Mouse (Mus musculus) embryonic facial prominence, embryonic 10.5 days (tissue): Measurements from ENCODE around the gene Cilp2. TPM values are rescaled to one million over a fixed set of nuclear protein-coding genes. Genes with fewer than 3 reads are reported as not detected.

Experiments used
- DNase-seq: peaks from one replicate; pipeline ENCODE4 v3.0.0-alpha.2; 2017; ENCODE audit warnings: low spot score
- H3K27ac ChIP-seq: fragments of 300-500 bp; sonication (generic); replicated peaks from 2 replicates; pipeline ENCODE4 v1.5.1; 2016; ENCODE audit warnings: mild to moderate bottlenecking
- H3K27me3 ChIP-seq: fragments of 300-500 bp; sonication (generic); replicated peaks from 2 replicates; pipeline ENCODE4 v1.6.1; 2016; ENCODE audit warnings: low read depth, mild to moderate bottlenecking; ENCODE audit not compliant: poor library complexity, severe bottlenecking
- H3K36me3 ChIP-seq: fragments of 300-500 bp; sonication (generic); replicated peaks from 2 replicates; pipeline ENCODE4 v1.6.1; 2016; ENCODE audit warnings: mild to moderate bottlenecking, moderate library complexity
- H3K4me1 ChIP-seq: fragments of 300-500 bp; sonication (generic); 2 replicates; pipeline ENCODE4 v1.6.1; 2016
- H3K4me3 ChIP-seq: fragments of 300-500 bp; sonication (generic); 2 replicates; pipeline ENCODE4 v1.5.1; 2016; ENCODE audit warnings: mild to moderate bottlenecking, moderate library complexity
- H3K9me3 ChIP-seq: fragments of 300-500 bp; sonication (generic); 2 replicates; pipeline ENCODE4 v1.6.1; 2016; ENCODE audit warnings: mild to moderate bottlenecking
- WGBS: fragments of 180-500 bp; shearing (Covaris S2); methylation state at CpG from one replicate; pipeline ENCODE4 v1.1.7; 2016; 5-methylcytosine and 5-hydroxymethylcytosine counted together
- polyA plus RNA-seq: library from polyadenylated mRNA; unstranded; fragments of >200 nt; fragmentation: Nextera tagmentation; extraction: Ambion mirVana; gene quantifications from 2 replicates; pipeline ENCODE4 v1.2.1, GENCODE M21; 2016

Cilp2 gene
- polyA plus RNA-seq, 1 experiment from 2014 or later, result 0.54 TPM

GRCm38 (mm10) chr8:69914526-69914925 lies 27.0 kb upstream of the Cilp2 start:
- no peaks in the 10 kb centered on the region for H3K9me3 ChIP-seq
- H3K36me3 ChIP-seq, result peaks cover 86% of the 10 kb centered on the region
- H3K4me1 ChIP-seq, result peaks cover under 1% of the 10 kb centered on the region; the same call in 1 of the 2 replicates
- no peaks in the 10 kb centered on the region for H3K27me3 ChIP-seq
- DNase-seq, result no peak
- H3K27ac ChIP-seq, result no peak overlapping the region
- 87% methylated on average over 4 of the region's 4 CpGs for WGBS
- H3K4me3 ChIP-seq, result no peak overlapping the region

- Histone ChIP-seq H3K9me3 (no peaks in the 10 kb centered on the region), H3K36me3 (peaks cover 100% of the 10 kb centered on the region), H3K27me3 (no peaks in the 10 kb centered on the region), H3K27ac (no peak overlapping the region), H3K4me3 (no peak overlapping the region), H3K4me1 (no peaks in the 10 kb centered on the region)
- no peak for DNase-seq
- WGBS, result 89% methylated on average over 12 of the region's 12 CpGs
Measured at GRCm38 (mm10) chr8:69912478-69913074, 25.1 kb upstream of the Cilp2 start.

- 92% methylated on average over 13 of the region's 13 CpGs for WGBS
- DNase-seq, result no peak
- peaks cover 100% of the 10 kb centered on the region for H3K36me3 ChIP-seq
- H3K27me3 ChIP-seq, result no peaks in the 10 kb centered on the region
- no peak overlapping the region for H3K27ac ChIP-seq
- H3K4me3 ChIP-seq, result no peak overlapping the region
- H3K4me1 ChIP-seq, result no peaks in the 10 kb centered on the region
- H3K9me3 ChIP-seq, result no peaks in the 10 kb centered on the region
Measured at GRCm38 (mm10) chr8:69911917-69912316, 24.4 kb upstream of the Cilp2 start.

GRCm38 (mm10) chr8:69907106-69907505 lies 19.6 kb upstream of the Cilp2 start:
- peaks cover 52% of the 10 kb centered on the region for H3K36me3 ChIP-seq
- no peak overlapping the region for H3K27ac ChIP-seq
- DNase-seq, result no peak
- H3K27me3 ChIP-seq, result no peaks in the 10 kb centered on the region
- H3K4me1 ChIP-seq, result peaks cover 23% of the 10 kb centered on the region
- WGBS, result 87% methylated on average over 2 of the region's 2 CpGs
- H3K9me3 ChIP-seq, result no peaks in the 10 kb centered on the region
- no peak overlapping the region for H3K4me3 ChIP-seq

GRCm38 (mm10) chr8:69906260-69906659 lies 18.8 kb upstream of the Cilp2 start:
- 90% methylated on average over 2 of the region's 2 CpGs for WGBS
- H3K4me3 ChIP-seq, result no peak overlapping the region
- no peak overlapping the region for H3K27ac ChIP-seq
- H3K27me3 ChIP-seq, result no peaks in the 10 kb centered on the region
- H3K4me1 ChIP-seq, result peaks cover 29% of the 10 kb centered on the region
- DNase-seq, result no peak
- H3K36me3 ChIP-seq, result peaks cover 43% of the 10 kb centered on the region
- H3K9me3 ChIP-seq, result no peaks in the 10 kb centered on the region

- H3K4me1 ChIP-seq, result peaks cover 40% of the 10 kb centered on the region
- peak overlapping the region; percentile 19; the same call in 1 of the 2 replicates for H3K27ac ChIP-seq
- H3K36me3 ChIP-seq, result peaks cover 29% of the 10 kb centered on the region
- H3K9me3 ChIP-seq, result no peaks in the 10 kb centered on the region
- peak overlapping the region; percentile 72 for H3K4me3 ChIP-seq
- no peak for DNase-seq
- no peaks in the 10 kb centered on the region for H3K27me3 ChIP-seq
- 81% methylated on average over 8 of the region's 8 CpGs for WGBS
Measured at GRCm38 (mm10) chr8:69904096-69904495, 16.6 kb upstream of the Cilp2 start.

- peak; percentile 100 for DNase-seq
- no peaks in the 10 kb centered on the region for H3K9me3 ChIP-seq
- peaks cover 29% of the 10 kb centered on the region for H3K36me3 ChIP-seq
- H3K27ac ChIP-seq, result peak overlapping the region; percentile 96
- H3K4me1 ChIP-seq, result peaks cover 42% of the 10 kb centered on the region
- H3K4me3 ChIP-seq, result peak overlapping the region; percentile 72
- under 1% methylated on average over 45 of the region's 45 CpGs for WGBS
- no peaks in the 10 kb centered on the region for H3K27me3 ChIP-seq
Measured at GRCm38 (mm10) chr8:69903063-69903542, 15.6 kb upstream of the Cilp2 start.

GRCm38 (mm10) chr8:69902163-69903062 lies 14.9 kb upstream of the Cilp2 start, which contains the start of the genes Tssk6, Ndufa13 and Yjefn3:
Tssk6 (plus strand) TSS chr8:69902184.
Ndufa13 (minus strand) TSS chr8:69902558.
Yjefn3 (minus strand) TSS chr8:69902712.
- WGBS, result 6% methylated on average over 89 of the region's 89 CpGs
- Histone ChIP-seq H3K4me1 (peaks cover 48% of the 10 kb centered on the region), H3K9me3 (no peaks in the 10 kb centered on the region), H3K27ac (peak within 1 kb of the TSS; percentile 96), H3K27me3 (no peaks in the 10 kb centered on the region), H3K36me3 (peaks cover 29% of the 10 kb centered on the region), H3K4me3 (peak within 1 kb of the TSS; percentile 72)
- DNase-seq, result no peak

GRCm38 (mm10) chr8:69901484-69902162 lies 14.1 kb upstream of the Cilp2 start:
- Histone ChIP-seq H3K36me3 (peaks cover 32% of the 10 kb centered on the region), H3K27ac (peak overlapping the region; percentile 96), H3K27me3 (no peaks in the 10 kb centered on the region), H3K4me1 (peaks cover 48% of the 10 kb centered on the region), H3K4me3 (peak overlapping the region; percentile 72), H3K9me3 (no peaks in the 10 kb centered on the region)
- peak; percentile 98 for DNase-seq
- WGBS, result 2% methylated on average over 41 of the region's 41 CpGs

GRCm38 (mm10) chr8:69900895-69901451 lies 13.5 kb upstream of the Cilp2 start:
- Histone ChIP-seq H3K4me1 (peaks cover 48% of the 10 kb centered on the region), H3K27me3 (no peaks in the 10 kb centered on the region), H3K36me3 (peaks cover 38% of the 10 kb centered on the region), H3K9me3 (no peaks in the 10 kb centered on the region), H3K27ac (peak overlapping the region; percentile 96), H3K4me3 (peak overlapping the region; percentile 72)
- peak; percentile 10 for DNase-seq
- WGBS, result 22% methylated on average over 12 of the region's 12 CpGs

- Histone ChIP-seq H3K4me1 (peaks cover 56% of the 10 kb centered on the region), H3K36me3 (peaks cover 49% of the 10 kb centered on the region), H3K27ac (no peak overlapping the region), H3K27me3 (no peaks in the 10 kb centered on the region), H3K9me3 (no peaks in the 10 kb centered on the region), H3K4me3 (peak overlapping the region; percentile 72; the same call in 1 of the 2 replicates)
- 90% methylated on average over 2 of the region's 2 CpGs for WGBS
- no peak for DNase-seq
Measured at GRCm38 (mm10) chr8:69899876-69900275, 12.4 kb upstream of the Cilp2 start.

- H3K36me3 ChIP-seq, result peaks cover 69% of the 10 kb centered on the region
- no peak overlapping the region for H3K4me3 ChIP-seq
- no peak for DNase-seq
- H3K4me1 ChIP-seq, result peaks cover 57% of the 10 kb centered on the region
- 0 out of 2 replicates have a peak, but pooled peaks cover under 1% of the 10 kb centered on the region for H3K27me3 ChIP-seq
- H3K27ac ChIP-seq, result no peak overlapping the region
- H3K9me3 ChIP-seq, result no peaks in the 10 kb centered on the region
- WGBS, result 87% methylated on average over 6 of the region's 6 CpGs
Measured at GRCm38 (mm10) chr8:69897857-69898256, 10.4 kb upstream of the Cilp2 start.
